Mouse (Mus musculus) intestine, postnatal 0 days (tissue): Measurements from ENCODE around the gene Hcrtr1. TPM values are rescaled to one million over a fixed set of nuclear protein-coding genes. Genes with fewer than 3 reads are reported as not detected.

Experiments used
- ATAC-seq: fragments of 200-750 bp; cut with Nextera tagmentation; 2 replicates; pipeline ENCODE4 v1.8.0; 2017; ENCODE audit warnings: mild to moderate bottlenecking, moderate TSS enrichment, moderate library complexity
- H3K27ac ChIP-seq: fragments of 300-500 bp; sonication (generic); 2 replicates; pipeline ENCODE4 v1.5.1; 2014; ENCODE audit warnings: mild to moderate bottlenecking, low read depth, low read length, moderate library complexity
- H3K27me3 ChIP-seq: fragments of 300-500 bp; sonication (generic); replicated peaks from 2 replicates; pipeline ENCODE4 v1.6.1; 2014; ENCODE audit warnings: low read length, mixed read lengths; ENCODE audit not compliant: control insufficient read depth, insufficient read depth
- H3K36me3 ChIP-seq: fragments of 300-500 bp; sonication (generic); 2 replicates; pipeline ENCODE4 v1.6.1; 2014; ENCODE audit warnings: mild to moderate bottlenecking, moderate library complexity; ENCODE audit not compliant: control insufficient read depth, insufficient read depth
- H3K4me1 ChIP-seq: fragments of 300-500 bp; sonication (generic); replicated peaks from 2 replicates; pipeline ENCODE4 v1.6.1; 2014; ENCODE audit warnings: antibody characterized with exemption, low read length, mixed read lengths; ENCODE audit not compliant: control insufficient read depth, insufficient read depth
- H3K4me2 ChIP-seq: fragments of 300-500 bp; sonication (generic); replicated peaks from 2 replicates; pipeline ENCODE4 v1.6.1; 2014; ENCODE audit warnings: low read depth, mild to moderate bottlenecking, moderate library complexity
- H3K4me3 ChIP-seq: fragments of 300-500 bp; sonication (generic); 2 replicates; pipeline ENCODE4 v1.5.1; 2014; ENCODE audit warnings: low read depth, low read length
- H3K9ac ChIP-seq: fragments of 300-500 bp; sonication (generic); 2 replicates; pipeline ENCODE4 v1.6.1; 2014; ENCODE audit warnings: mild to moderate bottlenecking, low read depth, low read length
- H3K9me3 ChIP-seq: fragments of 300-500 bp; sonication (generic); 2 replicates; pipeline ENCODE4 v1.6.1; 2016; ENCODE audit warnings: mixed run types; ENCODE audit not compliant: control insufficient read depth
- CTCF ChIP-seq: sonication (generic); IDR thresholded peaks from 2 replicates; pipeline ENCODE4 v1.5.1; 2016; ENCODE audit warnings: low read depth, mild to moderate bottlenecking, control low read depth, antibody characterized with exemption, moderate library complexity
- WGBS: fragments of 180-500 bp; shearing (Covaris S2); extraction: QIAGEN DNeasy Blood & Tissue Kit; methylation state at CpG from one replicate; pipeline ENCODE4 v1.1.7; 2014; 5-methylcytosine and 5-hydroxymethylcytosine counted together
- polyA plus RNA-seq: library from polyadenylated mRNA; unstranded; fragments of >200 nt; fragmentation: Nextera tagmentation; extraction: Ambion mirVana; gene quantifications from 2 replicates; pipeline ENCODE4 v1.2.1, GENCODE M21; 2015

Hcrtr1 gene
- polyA plus RNA-seq, 1 experiment from 2014 or later = 0.91 TPM

GRCm38 (mm10) chr4:130109666-130110065, 29.5 kb downstream of the Hcrtr1 start:
- Histone ChIP-seq H3K4me3 (no peak overlapping the region), H3K9ac (no peak overlapping the region; the same call in 1 of the 2 replicates), H3K36me3 (peaks cover 11% of the 10 kb centered on the region; the same call in 1 of the 2 replicates), H3K27me3 (no peaks in the 10 kb centered on the region), H3K4me1 (peaks cover 10% of the 10 kb centered on the region; the same call in 1 of the 2 replicates), H3K4me2 (peak overlapping the region; percentile 60), H3K9me3 (no peaks in the 10 kb centered on the region), H3K27ac (0 out of 2 replicates have a peak overlapping the region, but pooled peaks have one; percentile 5)
- no peak for TF ChIP-seq CTCF
- 63% methylated on average over 9 of the region's 9 CpGs for WGBS
- no peak for ATAC-seq

GRCm38 (mm10) chr4:130108929-130109328, 30.2 kb downstream of the Hcrtr1 start:
- 0 out of 2 replicates have a peak overlapping the region, but pooled peaks have one; percentile 69 for H3K4me3 ChIP-seq

DNA sequence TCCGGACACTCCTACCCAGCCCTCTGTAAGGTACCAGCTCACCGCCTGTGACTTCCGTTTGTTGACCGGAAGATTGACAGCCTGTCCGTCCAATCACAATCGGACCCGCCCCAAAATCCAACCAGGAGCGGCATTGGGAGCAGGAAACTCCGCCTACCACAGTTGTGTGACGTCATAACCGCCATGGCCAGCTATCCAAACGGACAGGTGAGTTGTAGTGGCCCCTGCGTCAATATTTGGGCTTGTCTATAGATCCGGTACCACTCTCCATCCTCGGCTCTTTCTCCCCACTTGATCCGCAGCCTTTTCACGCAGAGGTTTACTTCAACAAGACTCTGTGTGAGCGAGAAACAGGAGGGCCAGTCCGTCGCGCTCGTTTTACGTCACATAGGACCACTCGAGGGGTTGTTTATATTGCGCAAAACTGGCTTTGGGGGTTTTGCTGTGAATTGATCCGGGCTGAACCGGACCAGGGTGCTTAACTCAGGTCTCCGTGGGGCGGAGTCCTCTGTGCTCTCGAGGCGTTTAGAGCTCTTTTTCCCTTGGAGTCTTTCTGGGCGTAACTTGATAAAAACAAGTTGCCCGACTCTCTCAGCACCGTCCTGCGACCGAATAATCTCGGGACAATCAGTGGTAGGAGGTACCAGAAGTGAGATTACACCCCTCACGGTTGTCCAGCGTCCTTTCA, 31.6 kb downstream of the Hcrtr1 start:
- peak overlapping the region; percentile 56 for H3K9ac ChIP-seq
- ATAC-seq = peak; percentile 86
- peak overlapping the region; percentile 91 for H3K27ac ChIP-seq
- peaks cover 16% of the 10 kb centered on the region; the same call in 1 of the 2 replicates for H3K4me1 ChIP-seq
- no peak for TF ChIP-seq CTCF
- under 1% methylated on average over 39 of the region's 39 CpGs for WGBS
- peak overlapping the region; percentile 69 for H3K4me3 ChIP-seq
- H3K4me2 ChIP-seq = peak overlapping the region; percentile 60
- H3K9me3 ChIP-seq = no peaks in the 10 kb centered on the region
- H3K36me3 ChIP-seq = peaks cover 6% of the 10 kb centered on the region; the same call in 1 of the 2 replicates
- no peaks in the 10 kb centered on the region for H3K27me3 ChIP-seq

More at GRCm38 (mm10) chr4:130108929-130109328, 30.2 kb downstream of the Hcrtr1 start:
- Histone ChIP-seq H3K4me1 (peaks cover 10% of the 10 kb centered on the region; the same call in 1 of the 2 replicates), H3K9me3 (no peaks in the 10 kb centered on the region), H3K9ac (0 out of 2 replicates have a peak overlapping the region, but pooled peaks have one; percentile 31), H3K27me3 (no peaks in the 10 kb centered on the region), H3K36me3 (peaks cover 11% of the 10 kb centered on the region; the same call in 1 of the 2 replicates), H3K4me2 (peak overlapping the region; percentile 60), H3K27ac (no peak overlapping the region)
- ATAC-seq = no peak
- 86% methylated on average over 3 of the region's 3 CpGs for WGBS
- TF ChIP-seq CTCF = no peak

DNA sequence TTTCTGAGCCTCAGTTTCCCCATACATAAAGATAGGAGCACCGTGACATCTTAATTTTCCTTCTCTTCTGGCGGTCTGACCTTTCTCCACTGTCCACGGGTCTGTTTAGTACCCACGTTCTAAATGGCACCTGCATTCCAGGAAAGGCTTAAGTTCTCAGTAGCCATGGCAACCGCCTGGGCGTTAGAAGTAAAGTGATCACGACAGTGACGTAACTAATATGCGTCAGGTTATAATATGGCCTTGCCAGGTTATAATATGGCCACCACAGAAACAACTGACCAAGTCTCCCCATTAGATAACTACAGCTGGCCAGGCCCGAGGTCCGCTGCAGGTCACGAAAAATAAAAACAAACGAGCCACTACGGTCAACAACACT, 32.1 kb downstream of the Hcrtr1 start:
- peak overlapping the region; percentile 60 for H3K4me2 ChIP-seq
- peak overlapping the region; percentile 56; the same call in 1 of the 2 replicates for H3K9ac ChIP-seq
- H3K4me1 ChIP-seq = peaks cover 16% of the 10 kb centered on the region
- no peaks in the 10 kb centered on the region for H3K27me3 ChIP-seq
- H3K27ac ChIP-seq = peak overlapping the region; percentile 91; the same call in 1 of the 2 replicates
- 10% methylated on average over 14 of the region's 14 CpGs for WGBS
- no peak for TF ChIP-seq CTCF
- H3K9me3 ChIP-seq = no peaks in the 10 kb centered on the region
- peaks cover under 1% of the 10 kb centered on the region; the same call in 1 of the 2 replicates for H3K36me3 ChIP-seq
- peak overlapping the region; percentile 69 for H3K4me3 ChIP-seq
- ATAC-seq = peak; percentile 57

DNA sequence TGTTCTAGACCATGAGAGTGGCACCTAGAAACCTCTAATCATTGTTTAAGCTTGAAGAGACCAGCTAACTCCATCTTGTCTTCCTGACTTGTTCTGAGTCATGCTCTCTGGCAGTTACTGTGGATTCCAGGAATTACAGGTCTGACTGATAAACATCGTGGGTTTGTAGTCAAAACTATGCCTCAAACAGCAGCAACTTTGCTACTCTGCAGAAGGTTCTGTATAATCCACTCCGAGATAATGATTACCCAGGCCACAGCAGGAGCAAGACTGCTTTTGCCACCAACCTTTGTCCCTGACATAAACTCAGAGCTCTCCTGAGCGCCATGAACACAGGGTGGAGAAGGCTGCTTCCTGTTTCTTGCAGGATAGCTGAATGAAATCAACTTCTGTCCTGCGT, 34.6 kb downstream of the Hcrtr1 start:
- no peak for TF ChIP-seq CTCF
- H3K4me2 ChIP-seq = peak overlapping the region; percentile 17; the same call in 1 of the 2 replicates
- peak overlapping the region; percentile 78 for H3K27ac ChIP-seq

GRCm38 (mm10) chr4:130103632-130104031, 35.5 kb downstream of the Hcrtr1 start:
- no peak for ATAC-seq
- 85% methylated on average over 12 of the region's 12 CpGs for WGBS
- peak overlapping the region; percentile 78 for H3K27ac ChIP-seq
- H3K4me2 ChIP-seq = no peak overlapping the region
- H3K36me3 ChIP-seq = no peaks in the 10 kb centered on the region
- H3K4me1 ChIP-seq = peaks cover 13% of the 10 kb centered on the region
- no peaks in the 10 kb centered on the region for H3K9me3 ChIP-seq
- H3K9ac ChIP-seq = no peak overlapping the region
- TF ChIP-seq CTCF = peak; percentile 55
- H3K27me3 ChIP-seq = no peaks in the 10 kb centered on the region
- no peak overlapping the region for H3K4me3 ChIP-seq

More for the DNA sequence above, 34.6 kb downstream of the Hcrtr1 start:
- peaks cover 17% of the 10 kb centered on the region for H3K4me1 ChIP-seq
- ATAC-seq = peak; percentile 77
- 25% methylated on average over 4 of the region's 4 CpGs for WGBS
- no peaks in the 10 kb centered on the region for H3K36me3 ChIP-seq
- H3K9me3 ChIP-seq = no peaks in the 10 kb centered on the region
- no peaks in the 10 kb centered on the region for H3K27me3 ChIP-seq
- H3K4me3 ChIP-seq = no peak overlapping the region
- no peak overlapping the region for H3K9ac ChIP-seq
